Mouse (Mus musculus): ENCODE measurements at regions not wholly inside any gene's neighbourhood (a gene's known extent, or its start where the extent isn't known, plus 50 kb on each side); places are given as distances from the start of the nearest gene placed in this dataset.

- peaks cover 0 to 4% of the 10 kb centered on the region in 2 experiments for H3K27me3 ChIP-seq (ENCODE audit: control insufficient read depth in 1 of 2, insufficient read depth in 2 of 2, low read length in 2 of 2)
- no peaks in the 10 kb centered on the region for H3K9me3 ChIP-seq (replicated peaks; ENCODE audit: insufficient read depth, low read length)
- no peaks in the 10 kb centered on the region for H3K36me3 ChIP-seq (ENCODE audit: control insufficient read depth in 1 of 2, insufficient read depth in 2 of 2, low read length in 2 of 2)
- no peak for DNase-seq (ENCODE audit: low read depth, low spot score)
- no peaks in the 10 kb centered on the region for H3K4me1 ChIP-seq (ENCODE audit: control insufficient read depth in 1 of 2, insufficient read depth in 2 of 2, low read length in 2 of 2)
- no peak overlapping the region for H3K27ac ChIP-seq (ENCODE audit: control insufficient read depth, low read depth, low read length)
- H3K9ac ChIP-seq (ENCODE audit: control insufficient read depth, low read depth, low read length, poor library complexity, severe bottlenecking) = no peak overlapping the region
- no peak overlapping the region for H3K4me3 ChIP-seq (ENCODE audit: control insufficient read depth in 1 of 2, insufficient read depth in 1 of 2, low read depth in 2 of 2, low read length in 2 of 2)
- TF ChIP-seq USF2 (IDR thresholded peaks at IDR 0.05; ENCODE audit: borderline replicate concordance in 1 of 2, insufficient read depth in 1 of 2, low read depth in 1 of 2, low read length in 2 of 2) (no peak), HCFC1 (IDR thresholded peaks at IDR 0.05; ENCODE audit: low read depth, low read length) (no peak), BHLHE40 (IDR thresholded peaks at IDR 0.05; ENCODE audit: borderline replicate concordance, low read depth, low read length) (no peak), MYC (IDR thresholded peaks at IDR 0.05; ENCODE audit: low read depth, low read length) (no peak), MYB (IDR thresholded peaks at IDR 0.05; ENCODE audit: low read depth, low read length) (no peak), GATA1 (IDR thresholded peaks at IDR 0.05; ENCODE audit: low read depth, low read length) (no peak), MEF2A (IDR thresholded peaks at IDR 0.05; ENCODE audit: extremely low read depth, insufficient replicate concordance, low read depth, low read length, poor library complexity, severe bottlenecking) (no peak), POLR2AphosphoS2 (IDR thresholded peaks at IDR 0.05; ENCODE audit: low read length) (no peak), E2F4 (IDR thresholded peaks at IDR 0.05; ENCODE audit: borderline replicate concordance, low read depth, low read length) (no peak), MXI1 (IDR thresholded peaks at IDR 0.05; ENCODE audit: low read depth, low read length) (no peak), POLR2AphosphoS5 (IDR thresholded peaks at IDR 0.05; ENCODE audit: borderline replicate concordance, low read depth, low read length) (no peak), EP300 (IDR thresholded peaks at IDR 0.05; ENCODE audit: low read depth in 1 of 2, low read length in 2 of 2) (no peak), RCOR1 (IDR thresholded peaks at IDR 0.05; ENCODE audit: low read depth, low read length) (no peak)
- no peaks in the 10 kb centered on the region for H3K79me2 ChIP-seq (ENCODE audit: control insufficient read depth, insufficient read depth, low read length, poor library complexity)
These were observed 119.3 kb upstream of the Kif2a start for GRCm38 (mm10) chr13:107141209-107141608.

GRCm38 (mm10) chr13:107134125-107134524 lies 112.2 kb upstream of the Kif2a start:
- TF ChIP-seq CHD2 (IDR thresholded peaks at IDR 0.05; ENCODE audit: low read length) = no peak
- no peak for TF ChIP-seq RAD21 (IDR thresholded peaks at IDR 0.05; ENCODE audit: low read depth, low read length)
- no peak for TF ChIP-seq MAZ (IDR thresholded peaks at IDR 0.05; ENCODE audit: low read depth, low read length)
- TF ChIP-seq ZNF384 (IDR thresholded peaks at IDR 0.05; ENCODE audit: low read depth, low read length) = no peak
- no peak for TF ChIP-seq BHLHE40 (IDR thresholded peaks at IDR 0.05; ENCODE audit: borderline replicate concordance, low read depth, low read length)
- TF ChIP-seq CTCF (IDR thresholded peaks at IDR 0.05 in 2 of 3, conservative IDR thresholded peaks at IDR 0.05 in 1 of 3; ENCODE audit: control insufficient read depth in 1 of 3, insufficient read depth in 1 of 3, low read depth in 2 of 3, low read length in 3 of 3, poor library complexity in 1 of 3, severe bottlenecking in 1 of 3) = no peak
- TF ChIP-seq MAFK (IDR thresholded peaks at IDR 0.05; ENCODE audit: borderline replicate concordance, low read depth, low read length) = no peak
- no peak for TF ChIP-seq RCOR1 (IDR thresholded peaks at IDR 0.05; ENCODE audit: low read depth, low read length)
- TF ChIP-seq NRF1 (IDR thresholded peaks at IDR 0.05; ENCODE audit: insufficient read depth, low read depth, low read length, poor library complexity, severe bottlenecking) = no peak
- Histone ChIP-seq H3K4me1 (ENCODE audit: control insufficient read depth in 1 of 2, insufficient read depth in 2 of 2, low read length in 2 of 2) (no peaks in the 10 kb centered on the region), H3K36me3 (ENCODE audit: control insufficient read depth in 1 of 2, insufficient read depth in 2 of 2, low read length in 2 of 2) (no peaks in the 10 kb centered on the region), H3K9ac (ENCODE audit: control insufficient read depth, low read depth, low read length, poor library complexity, severe bottlenecking) (no peak overlapping the region), H3K9me3 (replicated peaks; ENCODE audit: insufficient read depth, low read length) (no peaks in the 10 kb centered on the region), H3K4me3 (ENCODE audit: control insufficient read depth in 1 of 2, insufficient read depth in 1 of 2, low read depth in 2 of 2, low read length in 2 of 2) (no peak overlapping the region), H3K27me3 (ENCODE audit: control insufficient read depth in 1 of 2, insufficient read depth in 2 of 2, low read length in 2 of 2) (peaks cover 2 to 5% of the 10 kb centered on the region in 2 experiments), H3K79me2 (ENCODE audit: control insufficient read depth, insufficient read depth, low read length, poor library complexity) (no peaks in the 10 kb centered on the region), H3K27ac (ENCODE audit: control insufficient read depth, low read depth, low read length) (no peak overlapping the region)
- DNase-seq (ENCODE audit: low read depth, low spot score) = no peak
